Mouse (Mus musculus) heart, embryonic 12.5 days (tissue): ENCODE data around the gene Elane. TPM values are rescaled to one million over a fixed set of nuclear protein-coding genes. Genes with fewer than 3 reads are reported as not detected.

ENCODE experiments used
- ATAC-seq: fragments of 200-750 bp; cut with Nextera tagmentation; 2 replicates; pipeline ENCODE4 v1.8.0; 2017; ENCODE audit warnings: moderate TSS enrichment, moderate library complexity; ENCODE audit not compliant: insufficient number of reproducible peaks, low FRiP score
- H3K27ac ChIP-seq: fragments of 300-500 bp; sonication (generic); 2 replicates; pipeline ENCODE4 v1.5.1; 2016; ENCODE audit warnings: mild to moderate bottlenecking, moderate library complexity; ENCODE audit not compliant: poor library complexity, severe bottlenecking
- H3K27me3 ChIP-seq: fragments of 300-500 bp; sonication (generic); replicated peaks from 2 replicates; pipeline ENCODE4 v1.6.1; 2016; ENCODE audit warnings: mild to moderate bottlenecking, moderate library complexity
- H3K36me3 ChIP-seq: fragments of 300-500 bp; sonication (generic); 2 replicates; pipeline ENCODE4 v1.6.1; 2016; ENCODE audit warnings: mild to moderate bottlenecking, moderate library complexity
- H3K4me1 ChIP-seq: fragments of 300-500 bp; sonication (generic); replicated peaks from 2 replicates; pipeline ENCODE4 v1.6.1; 2016; ENCODE audit warnings: mild to moderate bottlenecking
- H3K4me2 ChIP-seq: fragments of 300-500 bp; sonication (generic); 2 replicates; pipeline ENCODE4 v1.6.1; 2016; ENCODE audit warnings: mild to moderate bottlenecking, moderate library complexity
- H3K4me3 ChIP-seq: fragments of 300-500 bp; sonication (generic); 2 replicates; pipeline ENCODE4 v1.5.1; 2016; ENCODE audit warnings: mild to moderate bottlenecking
- H3K9ac ChIP-seq: fragments of 300-500 bp; sonication (generic); 2 replicates; pipeline ENCODE4 v1.6.1; 2016; ENCODE audit warnings: mild to moderate bottlenecking, moderate library complexity
- H3K9me3 ChIP-seq: fragments of 300-500 bp; sonication (generic); replicated peaks from 2 replicates; pipeline ENCODE4 v1.6.1; 2016; ENCODE audit warnings: mild to moderate bottlenecking, moderate library complexity
- WGBS: fragments of 180-500 bp; shearing (Covaris S2); methylation state at CpG from one replicate; pipeline ENCODE4 v1.1.7; 2016; 5-methylcytosine and 5-hydroxymethylcytosine counted together
- microRNA-seq: library from miRNA; unstranded; fragments of <30 nt; microRNA quantifications from one replicate; pipeline ENCODE4, GENCODE M21; 2017
- polyA plus RNA-seq: library from polyadenylated mRNA; unstranded; fragments of >200 nt; fragmentation: Nextera tagmentation; extraction: Ambion mirVana; gene quantifications from 2 replicates; pipeline ENCODE4 v1.2.1, GENCODE M21; 2016

Gene Elane
- polyA plus RNA-seq, 1 experiment from 2014 or later, result 0.47 TPM

DNA sequence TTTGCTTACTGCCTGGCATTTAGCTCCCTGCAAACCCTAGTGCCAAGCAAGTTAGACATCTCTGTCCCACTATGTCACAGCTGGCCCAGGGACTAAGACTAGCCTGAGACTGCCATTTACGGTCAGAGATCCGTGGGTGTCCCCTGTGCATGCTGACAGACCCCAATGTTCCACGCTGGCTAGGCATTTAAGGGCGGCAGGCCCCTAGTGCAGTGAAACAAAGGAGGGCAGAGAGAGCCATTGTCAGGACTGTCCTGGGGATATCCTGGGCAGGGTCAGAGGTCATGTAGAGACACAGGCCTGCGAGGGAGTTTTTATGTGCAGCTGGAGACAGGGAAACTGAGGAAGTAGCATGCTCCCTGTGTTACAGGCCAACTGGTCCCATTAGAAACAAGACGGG is 47.8 kb downstream of the Elane start:
- Histone ChIP-seq H3K4me1 (peaks cover 97% of the 10 kb centered on the region), H3K27ac (peak overlapping the region; percentile 75; the same call in 1 of the 2 replicates), H3K27me3 (no peaks in the 10 kb centered on the region), H3K9me3 (no peaks in the 10 kb centered on the region), H3K4me2 (0 out of 2 replicates have a peak overlapping the region, but pooled peaks have one; percentile 49), H3K9ac (0 out of 2 replicates have a peak overlapping the region, but pooled peaks have one; percentile 46), H3K36me3 (peaks cover 55% of the 10 kb centered on the region), H3K4me3 (no peak overlapping the region)
- ATAC-seq, result no peak
- WGBS, result 75% methylated on average over 6 of the region's 6 CpGs

DNA sequence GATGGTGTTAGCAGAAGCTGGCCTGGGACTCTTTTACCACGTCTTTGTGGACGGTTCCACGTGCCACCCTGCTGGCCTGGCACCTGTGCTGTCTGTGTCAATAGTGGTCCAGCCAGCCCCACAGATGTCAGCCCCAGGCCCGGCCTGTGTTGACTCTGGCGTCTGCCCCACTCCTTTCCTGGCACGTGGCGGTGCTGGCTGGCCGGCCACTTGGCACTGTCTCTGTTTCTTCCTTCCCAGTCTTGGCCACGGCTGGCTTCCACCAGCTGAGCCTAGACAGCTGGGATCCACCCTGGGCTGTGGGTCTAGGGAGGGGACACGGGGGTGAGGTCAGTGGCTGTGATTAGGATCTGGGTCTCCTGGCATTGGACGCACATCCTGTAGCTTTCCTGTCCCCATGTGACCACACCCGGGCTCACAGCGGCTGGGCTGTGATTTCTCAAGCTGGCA is 48.2 kb downstream of the Elane start:
- H3K27me3 ChIP-seq, result no peaks in the 10 kb centered on the region
- H3K9me3 ChIP-seq, result no peaks in the 10 kb centered on the region
- H3K27ac ChIP-seq, result 0 out of 2 replicates have a peak overlapping the region, but pooled peaks have one; percentile 3
- H3K4me2 ChIP-seq, result no peak overlapping the region
- no peak overlapping the region for H3K4me3 ChIP-seq
- H3K4me1 ChIP-seq, result peaks cover 96% of the 10 kb centered on the region
- H3K9ac ChIP-seq, result no peak overlapping the region
- H3K36me3 ChIP-seq, result peaks cover 59% of the 10 kb centered on the region
- peak; percentile 51 for ATAC-seq
- 58% methylated on average over 13 of the region's 13 CpGs for WGBS

DNA sequence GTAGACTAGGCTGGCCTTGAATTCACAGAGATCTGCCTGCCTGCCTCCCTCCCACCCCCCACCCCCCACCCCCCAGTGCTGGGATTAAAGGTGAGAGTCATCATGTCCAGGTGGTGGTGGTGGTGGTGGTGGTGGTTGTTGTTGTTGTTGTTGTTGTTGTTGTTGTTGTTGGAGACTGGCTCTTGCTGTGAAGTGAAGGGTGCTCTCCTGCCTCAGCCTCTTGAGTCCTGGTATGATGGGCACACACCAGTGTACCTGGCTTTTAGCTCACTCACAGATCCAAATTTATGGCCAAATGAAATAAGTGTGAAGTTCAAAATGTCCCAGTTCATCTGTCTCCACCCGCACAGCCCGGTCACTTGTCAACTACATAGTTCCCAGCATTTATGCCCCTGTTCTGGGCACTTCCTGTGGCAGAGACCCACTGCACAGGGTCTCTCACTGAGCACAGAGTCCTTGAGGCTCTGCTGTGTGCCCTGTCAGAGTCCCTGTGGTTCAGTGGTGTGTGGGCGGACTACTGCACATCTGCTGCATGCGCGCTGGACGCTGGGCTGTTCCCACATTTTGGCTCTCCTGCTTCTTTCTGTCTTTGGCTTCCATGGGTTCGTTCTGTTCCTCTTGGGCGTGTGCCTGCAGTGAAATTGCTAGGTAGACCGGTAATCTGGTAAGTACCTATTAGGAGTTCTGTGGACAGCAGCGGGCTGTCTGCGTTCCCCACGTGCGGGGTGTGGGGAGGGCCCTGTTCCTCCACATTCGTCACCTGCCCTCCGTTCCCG is 48.9 kb downstream of the Elane start:
- no peak for ATAC-seq
- WGBS, result 92% methylated on average over 16 of the region's 16 CpGs
- Histone ChIP-seq H3K36me3 (peaks cover 63% of the 10 kb centered on the region), H3K27ac (0 out of 2 replicates have a peak overlapping the region, but pooled peaks have one; percentile 3), H3K9ac (no peak overlapping the region), H3K9me3 (no peaks in the 10 kb centered on the region), H3K27me3 (no peaks in the 10 kb centered on the region), H3K4me3 (no peak overlapping the region), H3K4me2 (no peak overlapping the region), H3K4me1 (peaks cover 96% of the 10 kb centered on the region)

DNA sequence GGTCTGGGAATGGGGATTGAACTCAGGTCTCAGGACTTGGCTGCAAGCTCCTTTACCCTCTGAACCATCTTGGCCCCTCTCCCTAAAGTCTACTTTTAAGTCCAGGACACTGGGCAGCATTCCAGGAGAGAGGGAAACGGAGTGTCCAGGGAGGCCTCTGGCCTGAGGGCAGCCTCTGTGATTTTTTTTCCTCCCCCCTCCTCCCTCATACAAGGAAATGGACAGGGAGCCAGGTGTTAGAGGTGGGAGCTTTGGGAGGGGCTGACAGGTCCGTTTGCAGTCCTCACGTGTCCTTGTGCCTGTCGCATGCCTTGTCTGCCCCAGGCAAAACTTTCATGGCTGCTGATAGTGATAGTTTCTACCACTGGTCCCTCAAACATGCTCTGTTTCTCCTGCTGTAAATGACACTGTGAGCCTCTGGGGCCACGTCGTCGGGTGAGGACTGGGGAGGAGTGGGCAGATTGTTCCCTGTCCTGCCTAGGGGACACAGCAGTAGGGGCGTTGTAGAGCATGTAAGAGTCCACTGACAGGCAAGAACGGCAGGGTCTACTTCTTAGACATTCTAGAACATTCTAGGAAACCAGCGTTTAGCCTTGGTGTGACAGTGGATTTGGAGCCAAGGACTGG is 50.4 kb downstream of the Elane start:
- Histone ChIP-seq H3K27me3 (no peaks in the 10 kb centered on the region), H3K9ac (0 out of 2 replicates have a peak overlapping the region, but pooled peaks have one; percentile 13), H3K4me1 (peaks cover 97% of the 10 kb centered on the region), H3K36me3 (peaks cover 58% of the 10 kb centered on the region), H3K4me2 (peak overlapping the region; percentile 43), H3K27ac (peak overlapping the region; percentile 73), H3K4me3 (peak overlapping the region; percentile 5; the same call in 1 of the 2 replicates), H3K9me3 (no peaks in the 10 kb centered on the region)
- no peak for ATAC-seq
- WGBS, result 47% methylated on average over 10 of the region's 10 CpGs

- H3K9ac ChIP-seq, result peak overlapping the region; percentile 13; the same call in 1 of the 2 replicates
- peaks cover 55% of the 10 kb centered on the region for H3K36me3 ChIP-seq
- no peaks in the 10 kb centered on the region for H3K9me3 ChIP-seq
- peak overlapping the region; percentile 5; the same call in 1 of the 2 replicates for H3K4me3 ChIP-seq
- peak overlapping the region; percentile 73 for H3K27ac ChIP-seq
- no peaks in the 10 kb centered on the region for H3K27me3 ChIP-seq
- 49% methylated on average over 27 of the region's 27 CpGs for WGBS
- H3K4me2 ChIP-seq, result peak overlapping the region; percentile 43
- peaks cover 91% of the 10 kb centered on the region for H3K4me1 ChIP-seq
- ATAC-seq, result peak; percentile 58
These were observed 50.9 kb downstream of the Elane start for GRCm38 (mm10) chr10:79936911-79937441.

Small RNA genes lying within 50 kb of the gene (microRNA-seq; reads per million reads assigned to microRNA genes)
- gene Mir6910, result not detected

Other genes starting within 250 kb of the Elane start
- gene Shc2, start 248.3 kb upstream of the Elane start, polyA plus RNA-seq, result 2.7 and 3.0 TPM in 2 replicates
- not detected in 2 replicates for gene Odf3l2, start 240.5 kb upstream of the Elane start, polyA plus RNA-seq
- gene Madcam1, start 221.7 kb upstream of the Elane start, polyA plus RNA-seq, result 0.23 and 1.0 TPM in 2 replicates
- 41.9 and 46.0 TPM in 2 replicates for gene Tpgs1, start 216.9 kb upstream of the Elane start, polyA plus RNA-seq
- 151 and 152 TPM in 2 replicates for gene Cdc34, start 204.1 kb upstream of the Elane start, polyA plus RNA-seq
- gene Gzmm, start 197.2 kb upstream of the Elane start, polyA plus RNA-seq, result 0.78 and 0.83 TPM in 2 replicates
- 1,289 and 1,310 TPM in 2 replicates for gene Bsg, start 181.8 kb upstream of the Elane start, polyA plus RNA-seq
- gene Hcn2, start 169.6 kb upstream of the Elane start, polyA plus RNA-seq, result not detected in 2 replicates
- 35.4 and 35.9 TPM in 2 replicates for gene Polrmt, start 139.7 kb upstream of the Elane start, polyA plus RNA-seq
- gene Fgf22, start 131.2 kb upstream of the Elane start, polyA plus RNA-seq, result 0.22 and 0.38 TPM in 2 replicates
- 78.7 and 78.9 TPM in 2 replicates for gene Rnf126, start 119.3 kb upstream of the Elane start, polyA plus RNA-seq
- 21.1 and 21.9 TPM in 2 replicates for gene Fstl3, start 109.0 kb upstream of the Elane start, polyA plus RNA-seq
- gene Prss57, start 95.3 kb upstream of the Elane start, polyA plus RNA-seq, result 0.24 TPM in 1 of 2 replicates, not detected in the other
- 72.4 and 80.8 TPM in 2 replicates for gene Palm, start 92.7 kb upstream of the Elane start, polyA plus RNA-seq
- gene Misp, start 65.3 kb upstream of the Elane start, polyA plus RNA-seq, result 0.40 and 0.60 TPM in 2 replicates
- 139 and 142 TPM in 2 replicates for gene Ptbp1, start 31.8 kb upstream of the Elane start, polyA plus RNA-seq
- gene Prtn3, start 11.8 kb upstream of the Elane start, polyA plus RNA-seq, result 1.8 and 2.0 TPM in 2 replicates
- 14.2 and 15.5 TPM in 2 replicates for gene Plppr3, start 11.6 kb upstream of the Elane start, polyA plus RNA-seq
- gene Cfd, start 4.6 kb downstream of the Elane start, polyA plus RNA-seq, result not detected in 2 replicates
- gene Med16, start 22.7 kb downstream of the Elane start, polyA plus RNA-seq, result 48.3 and 50.1 TPM in 2 replicates
- gene Gm26602, start 24.6 kb downstream of the Elane start, polyA plus RNA-seq, result 16.8 and 19.3 TPM in 2 replicates
- 0.45 and 0.55 TPM in 2 replicates for gene Kiss1r, start 30.7 kb downstream of the Elane start, polyA plus RNA-seq
- gene R3hdm4, start 35.0 kb downstream of the Elane start, polyA plus RNA-seq, result 92.8 and 97.3 TPM in 2 replicates
- gene Arid3a, start 40.8 kb downstream of the Elane start, polyA plus RNA-seq, result 6.3 and 8.3 TPM in 2 replicates
- gene Wdr18, start 73.9 kb downstream of the Elane start, polyA plus RNA-seq, result 78.8 and 89.6 TPM in 2 replicates
- gene Grin3b, start 84.5 kb downstream of the Elane start, polyA plus RNA-seq, result 0.12 and 0.29 TPM in 2 replicates
- gene Tmem259, start 98.1 kb downstream of the Elane start, polyA plus RNA-seq, result 20.8 and 20.9 TPM in 2 replicates
- 302 and 307 TPM in 2 replicates for gene Cnn2, start 102.3 kb downstream of the Elane start, polyA plus RNA-seq
- gene Abca7, start 110.2 kb downstream of the Elane start, polyA plus RNA-seq, result 4.5 and 5.1 TPM in 2 replicates
- 7.5 and 8.5 TPM in 2 replicates for gene Arhgap45, start 130.4 kb downstream of the Elane start, polyA plus RNA-seq
- gene Polr2e, start 153.5 kb downstream of the Elane start, polyA plus RNA-seq, result 132 and 135 TPM in 2 replicates
- 677 and 717 TPM in 2 replicates for gene Gpx4, start 160.9 kb downstream of the Elane start, polyA plus RNA-seq
- gene Sbno2, start 219.3 kb downstream of the Elane start, polyA plus RNA-seq, result 13.0 and 14.6 TPM in 2 replicates
- 10.8 and 13.8 TPM in 2 replicates for gene Stk11, start 229.6 kb downstream of the Elane start, polyA plus RNA-seq